ENCODE assay signal across 12 mouse cellular contexts in genomic region chr4:32936762-32937341, GRCm38 (mm10). TPM values are rescaled to one million over a fixed set of nuclear protein-coding genes. Genes with fewer than 3 reads are reported as not detected.
DNase-seq lines count a peak whose midpoint lies in the region; ATAC-seq and TF ChIP-seq lines count a peak whose summit lies in the region.
"Had no signal": no experiment of that assay in that cellular context is flagged by ENCODE, and none has a peak within 500 bp of the region (broad histone marks: within the 10 kb centered on the region; RNA-seq: fewer than 3 reads in every experiment).

No protein-coding gene starts in this region.

- H3K9me3 ChIP-seq in forebrain, postnatal 0 days (ENCODE audit: low read length) = no peaks in the 10 kb centered on the region
- no peaks in the 10 kb centered on the region for H3K9me3 ChIP-seq in forebrain, embryonic 12.5 days
- no peaks in the 10 kb centered on the region for H3K9me3 ChIP-seq in hindbrain, embryonic 13.5 days
- no peaks in the 10 kb centered on the region for H3K9me3 ChIP-seq in hindbrain, embryonic 14.5 days (ENCODE audit: control insufficient read depth, low read length)
- H3K9me3 ChIP-seq in embryonic facial prominence, embryonic 11.5 days (replicated peaks; ENCODE audit: control insufficient read depth, low read length) = no peaks in the 10 kb centered on the region
- H3K9me3 ChIP-seq: midbrain, embryonic 10.5 days had no signal

- H3K4me2 ChIP-seq in forebrain, postnatal 0 days (ENCODE audit: low read depth) = no peak overlapping the region
- no peak overlapping the region for H3K4me2 ChIP-seq in forebrain, embryonic 12.5 days
- H3K4me2 ChIP-seq in hindbrain, embryonic 13.5 days = no peak overlapping the region
- H3K4me2 ChIP-seq in hindbrain, embryonic 14.5 days (replicated peaks) = no peak overlapping the region
- H3K4me2 ChIP-seq in embryonic facial prominence, embryonic 11.5 days (ENCODE audit: low read depth, low read length) = no peak overlapping the region
- H3K4me2 ChIP-seq in myocyte (ENCODE audit: low read depth) = peak overlapping the region; percentile 15

- no peak for TF ChIP-seq CTCF in forebrain, postnatal 0 days (IDR thresholded peaks at IDR 0.05; ENCODE audit: low read depth)

- no peak overlapping the region for H3ac ChIP-seq in myocyte (ENCODE audit: control insufficient read depth, insufficient read length)

- H3K4me3 ChIP-seq in forebrain, postnatal 0 days (ENCODE audit: low read depth, low read length) = no peak overlapping the region
- H3K4me3 ChIP-seq in forebrain, embryonic 12.5 days (replicated peaks) = no peak overlapping the region
- H3K4me3 ChIP-seq in hindbrain, embryonic 13.5 days = no peak overlapping the region
- H3K4me3 ChIP-seq in hindbrain, embryonic 14.5 days (replicated peaks; ENCODE audit: low read length) = no peak overlapping the region
- no peak overlapping the region for H3K4me3 ChIP-seq in embryonic facial prominence, embryonic 11.5 days (ENCODE audit: low read depth, low read length)
- no peak overlapping the region for H3K4me3 ChIP-seq in myocyte
- H3K4me3 ChIP-seq: midbrain, embryonic 10.5 days had no signal

- TF ChIP-seq POLR2A in myocyte (IDR thresholded peaks at IDR 0.05; ENCODE audit: insufficient read length, low read depth) = no peak

- H3K27ac ChIP-seq in forebrain, postnatal 0 days (ENCODE audit: low read depth, low read length) = peak overlapping the region; percentile 40; the same call in 1 of the 2 replicates
- no peak overlapping the region for H3K27ac ChIP-seq in forebrain, embryonic 12.5 days
- H3K27ac ChIP-seq in hindbrain, embryonic 13.5 days = no peak overlapping the region
- H3K27ac ChIP-seq in hindbrain, embryonic 14.5 days = no peak overlapping the region
- peak overlapping the region; percentile 59 for H3K27ac ChIP-seq in embryonic facial prominence, embryonic 11.5 days (replicated peaks; ENCODE audit: low read depth, low read length)
- H3K27ac ChIP-seq: midbrain, embryonic 10.5 days had no signal

- no peaks in the 10 kb centered on the region for H3K79me2 ChIP-seq in myocyte (ENCODE audit: control insufficient read depth, insufficient read depth)

- no peaks in the 10 kb centered on the region; the same call in 1 of the 2 replicates for H3K4me1 ChIP-seq in forebrain, postnatal 0 days (ENCODE audit: insufficient read depth)
- peaks cover 18% of the 10 kb centered on the region for H3K4me1 ChIP-seq in forebrain, embryonic 12.5 days
- peaks cover 11% of the 10 kb centered on the region for H3K4me1 ChIP-seq in hindbrain, embryonic 13.5 days (replicated peaks)
- no peaks in the 10 kb centered on the region for H3K4me1 ChIP-seq in hindbrain, embryonic 14.5 days (replicated peaks; ENCODE audit: control insufficient read depth, insufficient read depth, low read length)
- no peaks in the 10 kb centered on the region for H3K4me1 ChIP-seq in embryonic facial prominence, embryonic 11.5 days (ENCODE audit: control insufficient read depth, insufficient read depth, low read length)

- H3K9ac ChIP-seq in forebrain, postnatal 0 days = no peak overlapping the region
- H3K9ac ChIP-seq in forebrain, embryonic 12.5 days = no peak overlapping the region
- H3K9ac ChIP-seq in hindbrain, embryonic 13.5 days = 0 out of 2 replicates have a peak overlapping the region, but pooled peaks have one; percentile 20
- no peak overlapping the region for H3K9ac ChIP-seq in hindbrain, embryonic 14.5 days
- H3K9ac ChIP-seq in embryonic facial prominence, embryonic 11.5 days (replicated peaks; ENCODE audit: low read length) = no peak overlapping the region; the same call in 1 of the 2 replicates

- ATAC-seq in forebrain, postnatal 0 days = no peak
- no peak for ATAC-seq in forebrain, embryonic 12.5 days (ENCODE audit: low FRiP score)
- no peak for ATAC-seq in hindbrain, embryonic 13.5 days (ENCODE audit: low FRiP score)
- no peak for ATAC-seq in hindbrain, embryonic 14.5 days (ENCODE audit: low FRiP score)
- no peak for ATAC-seq in embryonic facial prominence, embryonic 11.5 days (replicated peaks; ENCODE audit: insufficient number of reproducible peaks, low FRiP score, low TSS enrichment, low read depth)
- ATAC-seq in CD4-positive, CD25-positive, alpha-beta regulatory T cell, adult 4 months = no peak
- ATAC-seq: inflammation-experienced regulatory T-cells, adult 6 months had no signal

- no peaks in the 10 kb centered on the region for H3K36me3 ChIP-seq in forebrain, postnatal 0 days (ENCODE audit: insufficient read depth)
- no peaks in the 10 kb centered on the region for H3K36me3 ChIP-seq in forebrain, embryonic 12.5 days (replicated peaks)
- H3K36me3 ChIP-seq in hindbrain, embryonic 13.5 days = no peaks in the 10 kb centered on the region
- H3K36me3 ChIP-seq in hindbrain, embryonic 14.5 days (replicated peaks; ENCODE audit: control insufficient read depth, insufficient read depth) = no peaks in the 10 kb centered on the region
- no peaks in the 10 kb centered on the region for H3K36me3 ChIP-seq in embryonic facial prominence, embryonic 11.5 days (replicated peaks; ENCODE audit: control insufficient read depth, insufficient read depth, low read depth, low read length)
- H3K36me3 ChIP-seq in myocyte (ENCODE audit: control insufficient read depth, insufficient read depth) = no peaks in the 10 kb centered on the region
- H3K36me3 ChIP-seq: midbrain, embryonic 10.5 days had no signal

- WGBS in forebrain, postnatal 0 days = 43% methylated on average over 9 of the region's 9 CpGs
- WGBS in forebrain, embryonic 12.5 days = 71% methylated on average over 9 of the region's 9 CpGs
- WGBS in hindbrain, embryonic 13.5 days = 47% methylated on average over 9 of the region's 9 CpGs
- WGBS in hindbrain, embryonic 14.5 days = 57% methylated on average over 9 of the region's 9 CpGs
- 28% methylated on average over 9 of the region's 9 CpGs for WGBS in embryonic facial prominence, embryonic 11.5 days

- H3K27me3 ChIP-seq in forebrain, postnatal 0 days (ENCODE audit: insufficient read depth, low read length) = no peaks in the 10 kb centered on the region
- H3K27me3 ChIP-seq in forebrain, embryonic 12.5 days = no peaks in the 10 kb centered on the region
- no peaks in the 10 kb centered on the region for H3K27me3 ChIP-seq in hindbrain, embryonic 13.5 days
- no peaks in the 10 kb centered on the region for H3K27me3 ChIP-seq in hindbrain, embryonic 14.5 days (ENCODE audit: control insufficient read depth, insufficient read depth, low read length)
- H3K27me3 ChIP-seq in embryonic facial prominence, embryonic 11.5 days (ENCODE audit: control insufficient read depth, insufficient read depth, low read length) = no peaks in the 10 kb centered on the region
- H3K27me3 ChIP-seq in myocyte (ENCODE audit: control insufficient read depth, insufficient read depth, insufficient read length) = no peaks in the 10 kb centered on the region

- no peak for DNase-seq in forebrain, postnatal 0 days
- DNase-seq in hindbrain, embryonic 14.5 days (ENCODE audit: low spot score) = no peak
- peak; percentile 59 for DNase-seq in embryonic facial prominence, embryonic 11.5 days (ENCODE audit: low spot score)
- no peak for DNase-seq in retina, postnatal 1 day
- DNase-seq: cerebellum, postnatal 10 days; thymus, postnatal 25 days had no signal

TF ChIP-seq in myocyte, 11 proteins besides CTCF, POLR2A, EP300 and RAD21:
- peak; percentile 12 for TF ChIP-seq USF1 (IDR thresholded peaks at IDR 0.05; ENCODE audit: low read depth)
- TF ChIP-seq REST (IDR thresholded peaks at IDR 0.05; ENCODE audit: insufficient read depth, insufficient read length) = no peak

RNA-seq across cellular contexts. Expression of gene Ankrd6, which starts 13.8 kb away (rescaled TPM):
- 30.3 and 39.8 TPM in 2 replicates for total RNA-seq in forebrain, postnatal 0 days (2014; rRNA removed)
- polyA plus RNA-seq in forebrain, postnatal 0 days (2015; fragmentation: Nextera tagmentation; extraction: Ambion mirVana) = 15.1 and 18.4 TPM in 2 replicates
- polyA plus RNA-seq in forebrain, embryonic 12.5 days (2016; fragmentation: Nextera tagmentation; extraction: Ambion mirVana) = 22.3 and 22.6 TPM in 2 replicates
- 19.0 and 22.4 TPM in 2 replicates for polyA plus RNA-seq in hindbrain, embryonic 13.5 days (2015; fragmentation: Nextera tagmentation; extraction: Ambion mirVana)
- polyA plus RNA-seq in hindbrain, embryonic 14.5 days (2014; fragmentation: Nextera tagmentation; extraction: Ambion mirVana) = 23.0 and 24.7 TPM in 2 replicates
- polyA plus RNA-seq in embryonic facial prominence, embryonic 11.5 days (2014; fragmentation: Nextera tagmentation; extraction: Ambion mirVana) = 11.3 and 13.1 TPM in 2 replicates
- polyA plus RNA-seq in myocyte (2012; fragmentation: generic; extraction: Trizol) = 0.31 TPM
- 1 to 10 TPM; 2.2 TPM for polyA plus RNA-seq in CD4-positive, CD25-positive, alpha-beta regulatory T cell, adult 4 months (2017; shearing (Covaris generic))

RNA-seq across cellular contexts. Expression of gene Rragd, which starts 46.0 kb away (rescaled TPM):
- 45.3 and 53.0 TPM in 2 replicates for total RNA-seq in forebrain, postnatal 0 days (2014; rRNA removed)
- 21.8 and 30.6 TPM in 2 replicates for polyA plus RNA-seq in forebrain, postnatal 0 days (2015; fragmentation: Nextera tagmentation; extraction: Ambion mirVana)
- polyA plus RNA-seq in forebrain, embryonic 12.5 days (2016; fragmentation: Nextera tagmentation; extraction: Ambion mirVana) = 31.2 and 31.8 TPM in 2 replicates
- 30.6 and 36.2 TPM in 2 replicates for polyA plus RNA-seq in hindbrain, embryonic 13.5 days (2015; fragmentation: Nextera tagmentation; extraction: Ambion mirVana)
- polyA plus RNA-seq in hindbrain, embryonic 14.5 days (2014; fragmentation: Nextera tagmentation; extraction: Ambion mirVana) = 35.8 and 40.0 TPM in 2 replicates
- 24.4 and 27.8 TPM in 2 replicates for polyA plus RNA-seq in embryonic facial prominence, embryonic 11.5 days (2014; fragmentation: Nextera tagmentation; extraction: Ambion mirVana)
- polyA plus RNA-seq in myocyte (2012; fragmentation: generic; extraction: Trizol) = 7.9 TPM
- polyA plus RNA-seq in CD4-positive, CD25-positive, alpha-beta regulatory T cell, adult 4 months (2017; shearing (Covaris generic)) = 1 to 10 TPM; 4.7 to 6.2 TPM

Comparison
In these comparisons a context has a peak if more than half of its experiments do, and no peak if none do; other contexts are left out.
1. H3K27ac ChIP-seq: peak in forebrain, postnatal 0 days (single experiment) and embryonic facial prominence, embryonic 11.5 days (single experiment); none in forebrain, embryonic 12.5 days (single experiment), hindbrain, embryonic 13.5 days (single experiment) and hindbrain, embryonic 14.5 days (single experiment).